Mouse (Mus musculus) hindlimb bud, embryonic 11.5 days (tissue): ENCODE measurements around the gene Slc25a48.

ENCODE experiments used
- DNase-seq: peaks from one replicate; pipeline ENCODE4 v3.0.0-alpha.2; 2012; ENCODE audit warnings: low read depth, low spot score; ENCODE audit errors: extremely low spot score

The Slc25a48 gene

DNA sequence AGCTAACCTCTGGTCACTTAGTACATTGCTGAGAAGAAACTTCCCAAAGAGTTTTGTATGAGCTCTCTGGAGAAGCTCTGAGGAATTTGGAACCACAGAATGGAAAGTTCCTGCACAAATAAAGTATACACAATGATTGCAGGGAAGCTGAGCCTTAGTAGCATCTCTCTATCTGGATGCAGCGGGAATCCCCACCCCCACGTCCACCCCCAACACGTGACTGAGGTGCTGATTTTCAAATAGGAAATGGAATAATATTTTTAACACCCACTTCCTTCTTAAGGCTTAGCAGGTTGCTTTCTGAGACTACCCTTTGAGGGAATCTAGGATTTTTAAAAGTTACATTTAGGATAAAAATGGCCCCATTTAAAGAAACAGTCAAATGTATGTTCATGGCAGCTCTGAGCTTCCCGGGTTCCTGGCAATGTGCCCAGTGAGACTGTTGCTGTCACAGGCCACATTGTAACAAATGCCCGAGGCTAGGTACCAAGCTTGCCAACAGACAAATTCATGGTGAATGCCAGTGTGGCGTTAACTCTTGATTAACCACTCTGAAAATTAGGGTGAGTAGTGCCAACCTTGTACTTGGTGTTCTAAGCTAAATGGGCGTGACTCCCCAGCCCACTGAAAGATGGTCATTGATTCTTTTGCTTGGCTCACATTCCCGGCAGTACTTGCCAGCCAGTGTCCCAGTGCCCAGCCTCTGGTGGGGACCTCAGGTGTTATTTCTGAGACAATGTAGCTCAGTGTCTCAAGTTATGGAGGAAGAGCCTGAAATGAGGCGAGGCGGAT, 11.3 kb downstream of the Slc25a48 start:
- no peak for DNase-seq

DNA sequence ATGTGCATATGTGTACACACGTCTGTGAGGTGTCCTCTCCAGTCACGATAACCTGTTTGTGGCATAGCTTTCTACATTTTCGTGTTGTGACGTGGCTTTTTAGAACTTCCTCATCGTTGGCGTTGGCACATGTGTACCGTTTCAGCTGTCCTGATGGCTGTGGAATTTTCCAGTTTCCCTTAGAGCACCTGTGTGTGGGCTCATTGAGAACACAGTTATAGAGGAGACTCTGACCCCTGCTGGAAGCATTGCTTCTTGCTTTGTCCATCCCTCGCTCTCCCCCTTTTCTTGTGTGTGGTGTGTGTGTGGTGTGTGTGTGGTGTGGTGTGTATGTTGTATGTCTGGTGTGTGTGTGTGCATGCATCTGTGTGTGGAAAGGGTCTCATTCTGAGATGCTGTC, 11.9 kb downstream of the Slc25a48 start:
- no peak for DNase-seq

DNA sequence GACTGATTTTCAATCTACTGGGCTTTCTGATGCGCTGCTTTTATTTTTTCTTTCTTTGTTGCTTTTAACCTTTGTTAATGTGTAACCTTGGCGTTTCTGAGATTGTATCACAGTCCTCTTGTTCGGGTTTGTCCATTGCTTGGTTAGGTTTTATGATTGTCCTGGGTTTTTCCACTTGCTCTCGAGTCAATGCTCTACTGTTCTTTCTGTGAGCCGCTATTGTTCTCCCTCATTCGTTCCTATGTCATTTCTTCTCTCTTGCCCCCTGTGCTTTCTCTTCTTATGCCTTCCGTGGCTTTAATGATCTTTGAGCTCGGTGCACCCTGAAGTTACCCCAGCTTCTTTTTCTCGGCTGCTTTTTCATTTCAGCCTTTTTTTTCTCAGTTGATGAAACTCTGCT, 19.8 kb downstream of the Slc25a48 start:
- no peak for DNase-seq

- no peak for DNase-seq
These were observed 23.3 kb downstream of the Slc25a48 start for GRCm38 (mm10) chr13:56461460-56461859.

DNA sequence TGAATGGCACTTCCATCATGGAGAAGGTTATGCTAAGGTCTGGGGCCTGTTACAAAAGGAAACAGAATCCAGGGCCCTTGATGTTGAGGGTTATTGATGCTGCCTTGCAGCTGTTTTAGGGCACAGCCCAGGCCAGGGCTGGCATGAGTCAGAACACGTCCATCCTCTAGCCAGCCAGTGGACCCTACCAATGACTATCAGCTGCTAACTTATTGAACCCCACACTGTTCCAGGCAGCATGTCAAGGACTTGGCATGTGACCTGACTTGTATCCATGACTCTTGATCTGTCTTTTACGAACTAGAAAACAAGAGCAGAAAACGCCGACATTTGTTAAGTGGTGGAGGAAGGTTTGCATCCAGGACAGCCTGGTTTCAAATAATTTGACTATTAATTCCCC, 24.6 kb downstream of the Slc25a48 start:
- no peak for DNase-seq

GRCm38 (mm10) chr13:56463261-56463660, 25.1 kb downstream of the Slc25a48 start:
- no peak for DNase-seq

- no peak for DNase-seq
These were observed 25.6 kb downstream of the Slc25a48 start for GRCm38 (mm10) chr13:56463750-56464149.

DNA sequence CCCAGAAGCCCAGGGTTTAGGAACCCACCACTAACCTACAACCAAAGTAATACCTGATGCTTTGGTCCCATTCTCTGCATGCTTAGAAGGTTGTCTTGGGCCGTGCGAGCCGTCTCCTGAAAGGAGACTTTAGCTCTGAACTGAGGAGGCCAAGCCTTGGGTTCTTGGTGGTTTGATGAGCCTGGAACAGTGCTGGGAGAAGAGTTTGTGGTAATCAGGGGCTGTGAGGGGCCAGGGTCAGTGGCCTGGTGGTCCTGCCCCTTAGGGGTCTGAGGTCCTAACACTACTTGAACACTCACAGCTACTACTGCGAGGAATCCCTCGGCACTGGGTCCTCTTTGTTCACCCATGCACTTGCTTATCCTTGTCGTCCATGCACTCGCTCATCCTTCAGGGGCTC, 29.6 kb downstream of the Slc25a48 start:
- no peak for DNase-seq

DNA sequence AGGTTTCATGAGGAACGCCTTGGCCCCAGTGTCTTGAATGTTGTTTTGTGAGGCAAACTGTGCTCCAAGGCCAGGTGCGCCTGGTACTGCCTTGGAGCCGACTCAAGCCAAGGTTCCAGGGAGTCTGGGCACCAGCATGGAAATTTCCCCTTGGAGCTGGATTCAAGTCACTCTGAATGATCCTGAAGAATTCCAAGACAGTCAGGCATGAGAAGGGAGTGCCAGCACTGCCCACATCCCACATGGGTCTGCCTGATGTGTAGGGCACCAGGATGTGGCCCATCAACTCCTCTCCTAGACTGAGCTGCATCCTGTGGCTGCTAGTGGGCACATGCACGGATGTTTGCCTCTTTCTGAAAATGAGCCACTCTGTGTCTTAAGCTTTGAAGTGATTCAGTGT, 30.4 kb downstream of the Slc25a48 start:
- no peak for DNase-seq

- DNase-seq, result no peak
These were observed 33.1 kb downstream of the Slc25a48 start for GRCm38 (mm10) chr13:56471211-56471610.

GRCm38 (mm10) chr13:56471951-56472350, 33.8 kb downstream of the Slc25a48 start:
- no peak for DNase-seq

DNA sequence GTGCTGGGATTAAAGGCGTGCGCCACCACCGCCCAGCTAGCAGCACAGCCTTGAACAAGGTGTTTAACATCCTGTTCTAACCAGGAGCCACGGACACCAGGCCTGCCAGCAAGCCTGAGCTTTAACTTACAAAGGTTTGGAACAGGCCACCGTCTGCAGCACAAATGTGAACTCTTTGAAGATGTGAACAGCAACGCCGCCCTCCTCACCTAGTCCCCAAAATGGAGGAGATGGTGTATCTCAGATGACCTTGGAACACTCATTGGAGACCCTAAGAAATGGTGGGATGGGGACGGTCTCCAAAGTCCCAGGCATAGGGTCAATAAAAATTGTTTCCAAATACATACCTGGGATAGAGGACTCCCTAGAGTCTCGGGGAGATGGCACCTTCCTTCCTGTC, 34.5 kb downstream of the Slc25a48 start:
- DNase-seq, result no peak

DNA sequence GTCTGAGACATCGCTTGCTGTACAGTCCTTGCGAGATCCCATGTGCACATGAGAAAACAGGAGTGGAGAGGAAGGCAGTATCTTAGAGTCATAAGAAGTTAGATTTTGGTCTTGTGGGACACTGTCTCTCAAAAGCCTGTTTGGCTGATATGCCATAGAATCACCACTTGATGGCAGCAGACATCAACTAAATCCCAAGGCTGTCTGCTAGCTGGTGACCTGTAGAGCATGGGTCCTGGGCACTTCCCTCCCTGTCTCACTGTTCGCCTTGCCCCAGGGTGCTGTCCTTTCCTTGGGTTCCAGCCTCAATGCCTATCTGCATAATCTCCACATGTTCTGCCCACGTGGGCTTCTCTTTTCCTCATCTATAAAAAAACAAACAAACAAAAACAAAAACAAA, 37.2 kb downstream of the Slc25a48 start:
- peak; percentile 41 for DNase-seq

DNA sequence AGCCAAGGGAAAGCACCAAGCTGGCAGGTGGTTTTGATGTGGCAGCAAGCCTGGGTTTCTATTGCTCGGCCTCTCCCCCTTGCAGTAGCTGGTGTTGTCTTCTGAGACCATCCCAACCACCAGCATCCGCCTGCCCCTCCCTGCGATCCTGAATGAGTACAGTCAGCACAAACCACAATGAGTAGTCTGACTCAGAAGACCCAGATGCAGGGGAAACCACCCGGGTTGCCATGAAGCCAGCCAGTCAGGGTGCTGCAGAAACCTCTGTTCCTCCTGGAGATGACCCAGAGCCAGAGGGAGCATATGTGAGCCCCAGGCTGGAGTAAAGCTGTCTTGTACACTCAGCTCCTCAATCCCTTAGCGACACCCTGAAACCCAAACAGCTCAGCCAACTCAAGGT, 38.6 kb downstream of the Slc25a48 start:
- DNase-seq, result no peak

GRCm38 (mm10) chr13:56477271-56477670, 39.1 kb downstream of the Slc25a48 start:
- no peak for DNase-seq

DNA sequence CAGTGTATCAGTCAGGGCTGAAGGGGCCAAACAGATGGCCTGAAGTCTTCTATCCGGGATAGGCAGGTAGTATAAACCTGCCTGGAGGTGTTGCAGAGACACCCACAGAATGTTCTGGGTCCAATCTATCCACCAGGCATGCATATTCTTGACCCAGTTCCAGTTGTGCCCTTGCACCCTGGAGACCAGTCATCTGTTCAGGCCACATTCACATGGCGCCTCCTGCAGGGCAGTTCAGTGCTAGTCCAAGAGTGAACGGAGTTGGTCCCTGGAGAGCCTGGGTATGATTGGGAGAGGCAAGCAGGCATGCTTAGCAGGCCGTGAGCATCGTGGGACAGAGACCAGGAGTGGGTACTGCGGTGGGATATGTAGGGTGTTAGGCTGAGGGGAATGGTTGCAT, 39.9 kb downstream of the Slc25a48 start:
- no peak for DNase-seq

DNA sequence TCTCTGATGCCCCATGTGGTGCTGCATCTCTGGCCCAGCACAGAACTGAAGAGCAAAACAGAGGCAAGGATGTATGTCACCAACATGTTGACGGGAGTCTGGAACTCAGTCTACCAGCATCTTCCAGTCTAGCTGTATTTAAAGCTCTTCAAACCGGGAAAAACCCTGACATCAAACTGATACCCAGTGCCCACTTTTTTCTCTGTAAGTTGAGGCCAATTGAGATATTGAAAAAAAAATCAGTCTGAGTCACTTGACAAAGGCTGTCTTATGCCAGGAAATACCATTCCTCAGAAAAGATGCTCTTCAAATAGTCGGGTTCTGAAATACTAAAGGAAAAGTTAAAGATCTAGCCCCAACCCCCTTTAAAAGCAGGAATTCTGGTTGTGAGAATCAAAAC, 44.0 kb downstream of the Slc25a48 start, which contains the start of gene Il9:
Gene Il9 (minus strand): TSS at position 101 of the 400 bp plus-strand sequence.
- DNase-seq, result no peak

GRCm38 (mm10) chr13:56488012-56488411, 49.9 kb downstream of the Slc25a48 start:
- no peak for DNase-seq

- no peak for DNase-seq
These were observed 56.3 kb downstream of the Slc25a48 start for GRCm38 (mm10) chr13:56494440-56494839.

GRCm38 (mm10) chr13:56500132-56500531, 62.0 kb downstream of the Slc25a48 start:
- no peak for DNase-seq

DNA sequence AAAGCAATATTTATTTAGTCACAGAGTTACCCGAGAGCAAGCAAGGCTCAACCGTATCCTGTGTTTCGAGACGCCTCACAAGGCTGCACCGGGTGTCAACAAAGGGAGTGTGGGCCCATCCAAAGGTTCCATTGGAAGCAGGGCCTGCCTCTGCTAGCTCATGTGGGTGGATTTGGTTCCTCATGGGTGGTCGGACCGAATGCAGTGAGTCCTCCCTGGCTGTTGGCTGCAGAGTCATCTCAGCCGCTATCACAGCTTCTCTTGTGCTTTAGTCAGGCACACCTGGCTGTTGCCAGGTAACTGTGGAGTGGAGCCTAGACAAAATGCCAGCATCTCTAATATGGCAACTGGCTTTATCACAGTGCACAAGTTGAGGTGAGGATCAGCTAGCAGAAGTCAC, 62.5 kb downstream of the Slc25a48 start:
- no peak for DNase-seq

DNA sequence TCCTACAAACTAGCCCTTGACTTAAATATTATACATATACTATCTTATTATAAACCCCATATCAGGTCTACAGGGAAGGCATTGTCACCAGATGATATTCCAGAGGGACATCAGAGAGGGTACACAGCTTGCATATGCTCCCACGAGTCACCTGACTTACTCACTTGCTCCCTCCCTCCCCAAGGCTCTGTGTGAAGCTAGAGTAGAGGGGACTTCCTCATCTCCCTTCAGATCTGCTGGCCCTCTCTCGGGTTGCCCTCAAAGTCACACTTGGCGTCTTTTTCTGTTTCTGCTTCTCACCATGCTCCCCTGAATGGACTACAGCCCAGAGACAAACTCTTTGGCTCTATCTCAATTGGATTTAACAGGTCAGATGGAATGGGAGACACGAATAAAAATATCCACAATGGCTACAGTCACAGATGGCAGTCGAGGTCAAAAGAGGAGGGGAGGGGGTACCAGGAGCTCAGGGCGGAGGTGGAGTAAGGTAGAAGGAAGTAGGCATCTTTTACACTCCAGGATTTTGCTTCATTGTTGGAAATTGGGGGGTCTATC, 63.8 kb downstream of the Slc25a48 start:
- no peak for DNase-seq
